Mouse (Mus musculus): Measurements from ENCODE around the gene Cish.
A peak's percentile ranks its signal among the peaks of the same experiment; 100 is the strongest.
"Not testable (repeated sequence)": the region's sequence is repeated elsewhere in the genome, so short reads cannot be mapped to it uniquely, and the experiment has no call there.

Cish gene

GRCm38 (mm10) chr9:107299783-107300182 is 4.0 kb downstream of the Cish start:
- DNase-seq, result no peak

DNA sequence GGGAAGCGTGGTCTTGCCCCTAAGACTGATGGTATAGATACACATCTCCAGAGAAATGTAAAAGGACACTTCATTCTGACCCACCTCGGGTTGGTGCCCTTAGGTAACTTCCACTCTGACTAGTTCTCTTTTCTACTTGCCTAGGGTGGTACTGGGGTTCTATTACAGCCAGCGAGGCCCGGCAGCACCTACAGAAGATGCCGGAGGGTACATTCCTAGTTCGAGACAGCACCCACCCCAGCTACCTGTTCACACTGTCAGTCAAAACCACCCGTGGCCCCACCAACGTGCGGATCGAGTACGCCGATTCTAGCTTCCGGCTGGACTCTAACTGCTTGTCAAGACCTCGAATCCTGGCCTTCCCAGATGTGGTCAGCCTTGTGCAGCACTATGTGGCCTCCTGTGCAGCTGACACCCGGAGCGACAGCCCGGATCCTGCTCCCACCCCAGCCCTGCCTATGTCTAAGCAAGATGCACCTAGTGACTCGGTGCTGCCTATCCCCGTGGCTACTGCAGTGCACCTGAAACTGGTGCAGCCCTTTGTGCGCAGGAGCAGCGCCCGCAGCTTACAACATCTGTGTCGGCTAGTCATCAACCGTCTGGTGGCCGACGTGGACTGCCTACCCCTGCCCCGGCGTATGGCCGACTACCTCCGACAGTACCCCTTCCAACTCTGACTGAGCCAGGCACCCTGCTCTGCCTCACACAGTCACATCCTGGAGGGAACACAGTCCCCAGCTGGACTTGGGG is 4.6 kb downstream of the Cish start:
- no peak for DNase-seq

DNA sequence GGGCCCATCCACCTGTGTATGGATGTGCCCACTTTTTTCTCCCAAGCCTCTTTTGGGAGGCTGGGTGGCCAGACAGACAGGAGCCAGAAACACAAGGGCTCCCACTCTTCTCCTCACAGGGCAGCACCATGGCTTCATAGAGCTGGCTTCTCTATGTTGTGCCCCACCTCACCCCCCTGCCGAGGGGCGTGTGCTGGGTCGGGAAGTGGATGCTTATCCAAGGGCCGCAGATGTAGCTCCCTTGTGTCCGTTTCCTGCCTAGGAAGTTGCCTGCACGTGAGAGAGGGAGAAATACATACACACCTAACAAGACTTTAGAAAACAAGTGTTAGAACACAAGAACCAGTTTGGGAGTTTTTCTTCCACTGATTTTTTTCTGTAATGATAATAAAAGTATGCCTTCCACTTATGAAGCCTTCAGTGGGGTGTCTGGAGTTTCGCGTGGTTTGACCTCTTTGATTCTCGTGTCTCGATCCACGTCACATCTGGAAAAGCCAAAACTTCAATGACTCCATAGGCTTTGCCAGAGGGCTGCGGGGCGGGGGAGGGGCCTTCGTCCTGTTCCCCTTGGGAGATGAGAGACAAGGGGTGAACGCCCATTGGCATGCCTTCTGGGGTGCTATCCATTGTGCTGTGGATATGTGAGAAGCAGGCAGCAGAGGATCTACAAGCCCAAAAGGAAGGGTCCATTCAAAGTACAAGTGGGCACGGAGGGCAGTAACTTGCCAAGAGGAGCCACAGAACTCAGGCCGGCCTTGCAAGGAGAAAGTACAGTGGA is 5.9 kb downstream of the Cish start:
- DNase-seq, result no peak

DNA sequence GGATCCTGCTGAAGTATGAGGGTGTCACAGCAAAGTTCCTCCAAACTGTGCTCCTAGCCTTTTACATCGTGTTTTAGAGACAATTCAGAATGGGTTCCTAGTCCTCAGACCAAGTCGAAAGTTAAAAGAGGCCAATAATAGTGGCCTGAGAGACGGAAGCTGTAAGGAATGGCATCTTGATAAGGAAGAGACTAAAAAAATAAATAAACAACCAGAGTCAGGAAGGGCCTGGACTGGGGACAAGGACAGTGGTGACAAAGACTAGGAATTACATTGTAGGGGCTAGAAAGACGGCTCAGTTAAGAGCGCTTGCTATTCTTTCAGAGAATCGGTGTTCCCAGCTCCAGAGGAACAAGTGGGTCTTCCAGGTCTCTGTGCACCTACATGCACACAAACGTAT is 6.8 kb downstream of the Cish start:
- no peak for DNase-seq

GRCm38 (mm10) chr9:107303121-107303820 is 7.4 kb downstream of the Cish start:
- DNase-seq, result no peak

- no peak for DNase-seq
These were observed 8.1 kb downstream of the Cish start for GRCm38 (mm10) chr9:107303900-107304299.

DNA sequence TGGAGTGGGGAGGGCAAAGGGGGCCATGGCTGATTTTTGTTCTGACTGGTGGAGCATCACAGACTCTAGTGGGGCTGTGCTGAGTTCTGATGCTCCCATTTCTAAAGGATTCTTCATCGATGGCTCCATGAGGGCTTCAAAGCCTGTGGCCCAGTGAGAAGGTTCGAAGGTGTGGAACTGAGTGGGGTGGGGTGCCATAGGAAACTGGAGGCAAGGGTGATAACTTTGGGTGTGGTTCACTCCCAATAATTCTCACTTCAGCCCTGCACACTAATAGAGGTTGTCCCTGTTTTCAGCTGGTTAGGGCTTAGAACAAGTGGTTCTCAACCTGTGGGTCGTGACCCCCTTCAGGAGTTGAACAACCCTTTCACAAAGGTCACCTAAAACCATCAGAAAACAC is 8.6 kb downstream of the Cish start:
- DNase-seq, result no peak

- DNase-seq, result no peak
These were observed 9.2 kb downstream of the Cish start for GRCm38 (mm10) chr9:107305012-107305411.

- DNase-seq, result peak; percentile 62 to 64
These were observed 10.0 kb downstream of the Cish start for GRCm38 (mm10) chr9:107305601-107306542.

DNA sequence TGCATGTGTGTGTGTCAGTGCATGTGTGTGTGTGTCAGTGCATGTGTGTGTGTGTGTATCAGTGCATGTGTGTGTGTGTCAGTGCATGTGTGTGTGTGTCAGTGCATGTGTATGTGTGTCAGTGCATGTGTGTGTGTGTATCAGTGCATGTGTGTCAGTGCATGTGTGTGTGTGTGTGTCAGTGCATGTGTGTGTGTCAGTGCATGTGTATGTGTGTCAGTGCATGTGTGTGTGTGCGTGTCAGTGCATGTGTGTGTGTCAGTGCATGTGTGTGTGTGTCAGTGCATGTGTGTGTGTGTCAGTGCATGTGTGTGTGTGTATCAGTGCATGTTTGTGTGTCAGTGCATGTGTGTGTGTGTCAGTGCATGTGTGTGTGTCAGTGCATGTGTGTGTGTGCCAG is 10.8 kb downstream of the Cish start:
- DNase-seq, result not testable (repeated sequence)

DNA sequence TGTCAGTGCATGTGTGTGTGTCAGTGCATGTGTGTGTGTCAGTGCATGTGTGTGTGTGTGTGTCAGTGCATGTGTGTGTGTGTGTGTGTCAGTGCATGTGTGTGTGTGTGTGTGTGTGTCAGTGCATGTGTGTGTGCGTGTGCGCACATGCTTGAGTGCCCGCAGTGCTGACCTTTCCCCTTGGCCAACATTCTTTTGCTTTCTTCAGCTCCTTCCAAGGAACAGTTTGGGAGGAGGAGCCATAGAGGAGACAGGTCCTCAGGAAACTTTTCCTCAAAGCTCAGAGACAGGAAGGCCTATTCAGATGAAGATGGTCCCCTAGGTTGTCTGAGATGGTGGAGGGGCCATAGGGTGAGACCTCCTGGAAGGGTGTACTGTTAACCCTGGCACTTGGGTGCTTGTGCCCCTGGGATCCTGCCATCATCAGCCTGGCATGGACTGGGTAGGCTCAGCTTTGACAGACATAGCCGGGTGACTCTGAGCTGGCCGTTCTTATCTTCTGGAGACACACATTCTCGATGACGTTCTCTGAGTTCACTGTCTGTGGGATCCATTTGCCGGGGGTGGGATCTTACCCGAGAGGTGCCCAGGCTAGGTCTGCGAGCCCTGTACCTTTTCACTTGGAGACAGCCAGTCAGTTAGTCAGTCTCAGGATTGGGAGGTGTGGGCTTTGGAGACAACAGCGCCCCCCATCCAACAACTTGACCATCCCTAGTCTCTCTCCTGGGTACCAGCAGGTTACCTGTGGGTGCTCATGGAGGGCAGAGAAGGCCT is 11.5 kb downstream of the Cish start:
- DNase-seq, result no peak

DNA sequence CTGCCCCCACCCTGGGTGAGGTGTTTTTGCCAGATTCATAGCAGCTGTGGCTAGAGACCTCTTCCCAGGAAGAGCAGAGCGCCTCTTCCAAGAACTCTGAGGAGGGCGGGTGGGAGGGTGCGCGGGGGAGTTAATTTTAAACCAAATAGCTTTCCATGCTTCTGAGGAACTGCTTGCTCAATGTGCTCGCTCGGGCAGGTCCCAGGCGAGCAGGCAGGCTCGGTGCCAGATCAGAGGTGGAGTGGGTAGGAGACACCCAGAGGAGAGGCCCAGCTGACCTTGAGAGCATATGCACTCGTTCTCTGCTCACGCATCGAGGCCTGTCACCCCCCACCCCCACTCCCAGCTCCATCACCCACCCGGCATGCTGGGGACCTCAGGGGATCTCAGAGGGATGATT is 12.1 kb downstream of the Cish start:
- DNase-seq, result peak; percentile 63 to 67

DNA sequence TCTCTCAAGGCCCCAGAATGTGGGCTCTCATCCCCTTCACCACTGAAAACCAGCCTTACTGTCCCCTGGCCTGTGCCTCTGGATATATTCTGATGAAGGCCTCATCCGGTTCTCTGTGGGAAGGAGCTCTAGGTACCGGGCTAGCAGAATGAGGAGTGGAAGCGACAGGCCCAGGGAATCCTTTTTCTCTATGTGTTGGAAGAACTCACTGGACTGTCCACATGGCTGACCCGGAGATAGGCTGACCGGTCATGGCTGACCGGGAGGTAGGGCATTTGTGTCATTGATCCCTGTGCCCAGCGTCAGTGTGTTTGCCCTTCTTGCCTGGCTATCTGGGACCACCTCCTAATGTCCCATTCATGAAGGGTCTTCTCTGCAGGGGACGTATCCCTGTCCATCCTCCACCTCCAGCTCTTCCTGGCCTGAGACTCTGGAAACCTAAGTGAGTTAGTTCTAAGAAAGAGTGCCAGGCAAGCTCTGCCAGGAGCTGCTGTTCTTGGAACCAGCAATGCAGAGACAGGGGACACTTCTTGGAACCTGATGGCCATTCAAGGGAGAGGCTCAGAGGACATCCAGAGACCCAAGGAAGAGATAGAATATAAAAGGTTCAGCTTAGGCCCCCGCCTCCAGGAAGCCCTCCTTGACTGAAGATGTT is 12.6 kb downstream of the Cish start:
- no peak for DNase-seq

DNA sequence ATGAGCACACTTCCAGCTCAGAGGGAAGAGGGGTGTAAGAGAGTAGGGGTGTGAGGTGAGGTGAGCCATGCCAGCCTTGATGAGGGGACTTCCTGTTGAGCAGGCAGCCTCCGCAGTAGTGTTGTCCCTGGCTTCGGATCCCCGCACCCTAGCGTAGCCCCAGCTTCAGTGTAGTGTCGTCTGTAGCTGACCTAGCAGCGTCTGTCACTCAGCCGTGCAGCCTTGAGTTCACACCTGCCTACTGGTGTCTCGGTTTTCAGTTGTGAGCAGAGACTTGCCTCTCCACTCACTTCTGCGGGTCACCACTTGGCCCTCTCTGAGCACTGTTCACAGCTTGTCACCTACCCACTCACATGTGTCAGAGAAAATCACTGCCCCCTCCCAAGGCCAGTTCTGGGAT is 13.3 kb downstream of the Cish start:
- DNase-seq, result no peak

DNA sequence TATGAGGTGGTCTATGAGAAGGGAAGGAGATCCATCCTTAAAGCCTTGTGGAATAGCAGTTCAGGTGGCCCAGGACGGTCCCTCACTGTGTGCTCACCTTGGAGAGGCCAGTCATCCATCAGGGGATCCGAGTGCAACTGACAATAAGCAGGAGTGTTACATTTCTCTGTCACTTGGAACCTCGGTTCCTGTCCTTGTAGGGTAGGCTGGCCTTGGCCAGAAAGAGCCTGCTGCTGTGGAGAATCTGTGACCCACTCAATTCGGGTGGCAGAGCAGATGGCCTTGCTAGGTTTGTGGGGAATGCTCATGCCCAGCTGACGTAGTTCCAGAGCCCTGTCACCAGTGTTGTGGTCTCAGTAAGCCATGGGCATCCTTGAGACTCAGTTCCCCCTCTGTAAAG is 13.8 kb downstream of the Cish start:
- DNase-seq, result no peak

DNA sequence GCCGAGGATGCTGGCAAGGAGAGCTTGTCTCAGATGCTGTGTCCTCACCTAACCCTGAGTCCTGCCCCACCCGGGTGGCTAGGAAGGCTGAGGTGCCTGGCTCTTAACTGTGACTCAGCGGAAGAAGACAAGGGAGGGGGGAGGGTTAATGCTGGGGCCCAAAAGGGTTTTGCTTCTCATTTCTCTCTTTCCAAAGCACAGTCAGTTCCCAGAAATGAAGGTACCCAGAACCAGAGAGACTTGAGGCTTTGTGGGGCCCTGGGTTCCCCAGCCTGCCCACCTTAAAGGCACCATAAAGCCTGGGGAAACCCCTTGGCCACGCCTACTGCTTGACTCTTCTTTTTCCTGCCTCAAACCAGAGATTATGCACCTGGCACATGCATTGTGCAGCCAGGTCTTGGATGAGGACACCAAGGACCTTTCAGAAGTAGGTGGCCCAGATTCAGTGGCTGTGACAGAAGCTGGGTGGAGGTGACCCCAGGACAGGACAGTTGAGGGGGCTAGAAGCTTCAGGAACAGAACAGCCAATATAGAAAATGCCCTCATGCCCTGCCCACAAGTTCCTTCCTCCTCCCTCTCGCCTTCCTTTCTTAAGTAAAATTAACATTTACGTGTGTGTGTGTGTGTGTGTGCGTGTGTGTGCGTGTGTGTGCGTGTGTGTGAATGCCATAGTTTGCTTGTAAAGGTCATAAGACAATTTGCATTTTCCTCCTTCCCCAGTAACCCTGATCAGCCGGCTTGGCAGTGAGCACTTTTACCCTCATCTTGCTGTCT is 17.2 kb downstream of the Cish start:
- DNase-seq, result no peak

GRCm38 (mm10) chr9:107313926-107314325 is 18.1 kb downstream of the Cish start:
- DNase-seq, result no peak

DNA sequence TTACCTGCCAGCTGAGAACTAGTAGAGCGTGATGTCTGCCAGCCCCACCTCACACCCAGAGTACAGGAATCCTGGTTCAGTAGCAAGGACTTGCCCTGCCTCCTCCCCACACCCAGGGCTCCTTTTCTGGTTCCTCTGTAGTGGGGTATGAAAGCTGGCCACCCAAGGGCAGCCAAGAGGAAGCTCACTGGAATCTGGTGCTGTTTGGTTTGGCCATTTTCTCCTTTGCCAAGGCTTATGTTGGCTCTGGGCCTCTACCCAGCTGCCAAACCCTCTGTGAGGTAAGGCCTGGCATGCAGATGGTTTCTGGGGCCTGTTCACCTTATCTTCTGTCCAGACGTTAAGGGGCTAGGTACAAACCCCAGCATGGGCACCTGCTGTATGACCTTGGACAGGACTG is 20.0 kb downstream of the Cish start:
- peak; percentile 61 to 65 for DNase-seq

DNA sequence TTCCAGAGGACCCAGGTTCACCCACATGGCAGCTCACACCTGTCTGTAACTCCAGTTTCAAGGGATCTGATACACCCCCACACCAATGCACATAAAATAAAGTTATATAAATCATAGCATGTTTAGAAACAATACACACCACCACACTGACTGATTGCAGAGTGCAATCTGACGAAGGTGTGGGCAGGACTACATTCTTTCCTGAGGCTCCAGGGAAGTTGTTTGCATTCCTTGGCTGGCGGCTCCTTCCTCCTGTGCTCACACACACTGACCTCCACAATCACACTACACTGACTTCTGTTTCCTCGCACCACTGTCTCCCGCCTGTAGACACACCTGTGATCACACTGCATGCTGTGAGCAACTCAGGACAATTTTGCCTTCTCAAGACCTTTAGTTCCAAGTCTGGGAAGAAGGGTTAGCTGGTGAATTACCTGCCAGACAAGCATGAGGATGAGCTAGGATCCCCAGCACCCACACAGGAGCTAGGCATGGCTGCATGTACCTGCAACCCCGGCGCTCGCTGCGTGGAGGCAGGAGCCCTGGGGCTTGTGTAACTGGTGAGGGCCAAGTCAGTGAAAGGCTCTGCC is 26.7 kb downstream of the Cish start:
- no peak for DNase-seq

- peak; percentile 95 to 97 for DNase-seq
These were observed 27.7 kb downstream of the Cish start for GRCm38 (mm10) chr9:107323558-107323957.

Data from cerebellum, postnatal 10 days (tissue).